Mouse (Mus musculus) thymus, adult 2 months (tissue): ENCODE measurements around the gene Ugt1a6b. TPM values are rescaled to one million over a fixed set of nuclear protein-coding genes. Genes with fewer than 3 reads are reported as not detected.
"Not testable (repeated sequence)": the region's sequence is repeated elsewhere in the genome, so short reads cannot be mapped to it uniquely, and the experiment has no call there.

Experiments used
- DNase-seq: peaks from one replicate; pipeline ENCODE4 v3.0.0; 2021
- H3K27ac ChIP-seq: fragments of 200-500 bp; 2 replicates; pipeline ENCODE4 v1.5.1; 2012; ENCODE audit warnings: low read length, control low read depth; ENCODE audit not compliant: control insufficient read depth, insufficient read depth
- H3K27me3 ChIP-seq: fragments of 200-500 bp; 2 replicates; pipeline ENCODE4 v1.6.1; 2012; ENCODE audit warnings: mild to moderate bottlenecking, low read length, moderate library complexity, mixed read lengths; ENCODE audit not compliant: control insufficient read depth, insufficient read depth
- H3K36me3 ChIP-seq: fragments of 200-500 bp; 2 replicates; pipeline ENCODE4 v1.6.1; 2012; ENCODE audit warnings: mild to moderate bottlenecking, low read length, moderate library complexity; ENCODE audit not compliant: control insufficient read depth, insufficient read depth
- H3K4me1 ChIP-seq: fragments of 200-500 bp; replicated peaks from 2 replicates; pipeline ENCODE4 v1.6.1; 2012; ENCODE audit warnings: low read length; ENCODE audit not compliant: control insufficient read depth, insufficient read depth
- H3K4me3 ChIP-seq: fragments of 200-500 bp; 2 replicates; pipeline ENCODE4 v1.5.1; 2012; ENCODE audit warnings: mild to moderate bottlenecking, low read length, control low read depth, moderate library complexity; ENCODE audit not compliant: control insufficient read depth, insufficient read depth
- CTCF ChIP-seq: fragments of 200-500 bp; IDR thresholded peaks from 2 replicates; pipeline ENCODE4 v1.5.1; 2012; ENCODE audit warnings: mild to moderate bottlenecking, control low read depth, low read length, moderate library complexity, borderline replicate concordance; ENCODE audit not compliant: control insufficient read depth, poor library complexity, insufficient read depth; ENCODE audit errors: extremely low read depth
- POLR2A ChIP-seq: fragments of 200-500 bp; IDR thresholded peaks from 2 replicates; pipeline ENCODE4 v1.6.1; 2012; ENCODE audit warnings: mild to moderate bottlenecking, low read length, control low read depth, moderate library complexity; ENCODE audit not compliant: control insufficient read depth, poor library complexity, insufficient read depth; ENCODE audit errors: extremely low read depth
- WGBS: fragments of 180-500 bp; shearing (Covaris S2); methylation state at CpG from one replicate; pipeline ENCODE4 v1.1.7; 2018; 5-methylcytosine and 5-hydroxymethylcytosine counted together
- polyA plus RNA-seq: library from polyadenylated mRNA; depleted of rRNA; stranded (reverse); fragments of >200 nt; gene quantifications from 2 replicates; pipeline ENCODE4 v1.2.3, GENCODE M21; 2012

Ugt1a6b gene
- polyA plus RNA-seq, 1 experiment = 1.3 TPM

DNA sequence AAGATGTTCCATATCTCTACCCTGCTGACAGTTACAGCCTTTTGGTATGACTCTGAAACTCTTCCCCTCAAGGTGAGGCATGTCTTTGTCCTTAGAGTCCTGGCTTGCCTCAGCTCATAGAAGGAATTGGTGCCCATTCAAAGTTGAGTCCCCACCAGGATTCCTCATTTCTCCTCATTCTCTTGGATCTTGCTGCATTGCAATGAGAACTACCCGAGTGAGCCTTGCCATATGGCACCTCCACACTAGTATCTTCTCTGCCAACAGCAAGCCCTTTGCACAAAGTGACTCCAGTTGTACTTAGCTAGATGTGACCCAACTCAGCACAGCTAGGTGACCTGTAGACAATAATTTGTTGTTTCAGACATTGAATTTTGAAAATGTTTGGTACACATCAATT lies 120.5 kb downstream of the Ugt1a6b start:
- Histone ChIP-seq H3K27ac (no peak overlapping the region), H3K4me1 (no peaks in the 10 kb centered on the region), H3K4me3 (no peak overlapping the region), H3K36me3 (no peaks in the 10 kb centered on the region), H3K27me3 (no peaks in the 10 kb centered on the region)
- TF ChIP-seq POLR2A (no peak), CTCF (no peak)
- DNase-seq = peak; percentile 6
- 55% methylated on average over 1 of the region's 1 CpGs for WGBS

GRCm38 (mm10) chr1:88224029-88224776 lies 121.2 kb downstream of the Ugt1a6b start:
- Histone ChIP-seq H3K36me3 (no peaks in the 10 kb centered on the region), H3K27me3 (no peaks in the 10 kb centered on the region), H3K27ac (no peak overlapping the region), H3K4me3 (no peak overlapping the region), H3K4me1 (no peaks in the 10 kb centered on the region)
- TF ChIP-seq POLR2A = no peak
- TF ChIP-seq CTCF = no peak
- WGBS = 73% methylated on average over 2 of the region's 2 CpGs
- peak; percentile 3 for DNase-seq

DNA sequence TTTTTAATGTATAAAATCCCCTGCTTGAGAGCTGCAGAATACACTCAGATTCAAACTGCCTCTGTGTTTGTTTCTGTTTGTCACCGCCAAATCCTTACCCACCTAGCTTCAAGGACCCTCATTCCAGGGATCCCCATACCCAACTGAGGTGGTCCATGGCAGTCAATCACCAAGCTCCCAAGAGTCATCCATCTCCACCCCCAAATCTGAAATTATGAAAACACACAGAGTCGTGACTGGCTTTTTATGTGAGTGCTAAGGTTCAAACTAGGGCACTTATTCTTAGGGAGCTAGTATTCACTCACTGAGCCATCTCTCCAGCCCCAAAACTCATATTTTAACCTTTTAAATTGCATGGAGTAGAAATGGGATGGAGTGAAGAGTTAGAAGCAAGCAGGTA lies 122.2 kb downstream of the Ugt1a6b start:
- not testable (repeated sequence) for H3K4me1 ChIP-seq, DNase-seq, H3K4me3 ChIP-seq, H3K27me3 ChIP-seq, H3K27ac ChIP-seq, H3K36me3 ChIP-seq
- 48% methylated on average over 2 of the region's 2 CpGs for WGBS

GRCm38 (mm10) chr1:88225741-88226140 lies 122.7 kb downstream of the Ugt1a6b start:
- no peaks in the 10 kb centered on the region for H3K36me3 ChIP-seq
- H3K27me3 ChIP-seq = no peaks in the 10 kb centered on the region
- no peak overlapping the region for H3K4me3 ChIP-seq
- no peaks in the 10 kb centered on the region for H3K4me1 ChIP-seq
- TF ChIP-seq CTCF (no peak), POLR2A (no peak)
- H3K27ac ChIP-seq = no peak overlapping the region
- peak; percentile 1 for DNase-seq

GRCm38 (mm10) chr1:88226670-88227379 lies 123.8 kb downstream of the Ugt1a6b start, which contains the start of gene Mroh2a:
Mroh2a (plus strand) TSS chr1:88226986.
- no peaks in the 10 kb centered on the region for H3K4me1 ChIP-seq
- no peak for TF ChIP-seq POLR2A
- no peak for TF ChIP-seq CTCF
- no peaks in the 10 kb centered on the region for H3K27me3 ChIP-seq
- H3K36me3 ChIP-seq = no peaks in the 10 kb centered on the region
- H3K27ac ChIP-seq = no peak within 1 kb of the TSS
- WGBS = 50% methylated on average over 5 of the region's 5 CpGs
- no peak within 1 kb of the TSS for H3K4me3 ChIP-seq
- peak; percentile 9 for DNase-seq

- no peaks in the 10 kb centered on the region for H3K36me3 ChIP-seq
- H3K27me3 ChIP-seq = no peaks in the 10 kb centered on the region
- H3K27ac ChIP-seq = no peak overlapping the region
- no peak overlapping the region for H3K4me3 ChIP-seq
- TF ChIP-seq CTCF (no peak), POLR2A (no peak)
- 61% methylated on average over 2 of the region's 2 CpGs for WGBS
- H3K4me1 ChIP-seq = no peaks in the 10 kb centered on the region
- no peak for DNase-seq
These were observed 124.4 kb downstream of the Ugt1a6b start for GRCm38 (mm10) chr1:88227482-88227881.
